Mouse (Mus musculus): ENCODE data around the gene Duox2. TPM values are rescaled to one million over a fixed set of nuclear protein-coding genes. Genes with fewer than 3 reads are reported as not detected.

The Duox2 gene
- polyA plus RNA-seq, 1 experiment from 2014 or later = not detected

GRCm38 (mm10) chr2:122317384-122317783 is 19.1 kb upstream of the Duox2 start:
- no peak overlapping the region for H3K27ac ChIP-seq
- H3K4me2 ChIP-seq = no peak overlapping the region
- peaks cover 9% of the 10 kb centered on the region for H3K4me1 ChIP-seq (replicated peaks)
- H3K36me3 ChIP-seq = no peaks in the 10 kb centered on the region
- H3K27me3 ChIP-seq = peaks cover 56% of the 10 kb centered on the region
- H3K9me3 ChIP-seq (replicated peaks) = no peaks in the 10 kb centered on the region
- DNase-seq (no peak), ATAC-seq (ENCODE audit: low read depth) (no peak)
- H3K9ac ChIP-seq = no peak overlapping the region
- 56% methylated on average over 4 of the region's 4 CpGs for WGBS (ENCODE audit: insufficient replicate concordance)
- no peak overlapping the region for H3K4me3 ChIP-seq (replicated peaks)

- Histone ChIP-seq H3K36me3 (no peaks in the 10 kb centered on the region), H3K27me3 (peaks cover 76% of the 10 kb centered on the region), H3K9ac (no peak within 1 kb of the TSS), H3K4me2 (no peak within 1 kb of the TSS), H3K4me1 (replicated peaks) (peaks cover 9% of the 10 kb centered on the region), H3K4me3 (replicated peaks) (no peak within 1 kb of the TSS), H3K9me3 (replicated peaks) (no peaks in the 10 kb centered on the region), H3K27ac (no peak within 1 kb of the TSS)
- ATAC-seq (ENCODE audit: low read depth) (no peak), DNase-seq (no peak)
- WGBS (ENCODE audit: insufficient replicate concordance) = 69% methylated on average over 7 of the region's 7 CpGs
Observed at GRCm38 (mm10) chr2:122315372-122315771, 17.1 kb upstream of the Duox2 start, which contains the start of gene Duox1. TSS of gene Duox1 (plus strand) at chr2:122315672.

- Histone ChIP-seq H3K9me3 (replicated peaks) (no peaks in the 10 kb centered on the region), H3K9ac (no peak within 1 kb of the TSS), H3K27ac (no peak within 1 kb of the TSS), H3K4me2 (peak within 1 kb of the TSS; percentile 28), H3K27me3 (peaks cover 88% of the 10 kb centered on the region), H3K4me1 (replicated peaks) (peaks cover 9% of the 10 kb centered on the region), H3K36me3 (no peaks in the 10 kb centered on the region), H3K4me3 (replicated peaks) (no peak within 1 kb of the TSS)
- DNase-seq = no peak
- no peak for ATAC-seq (ENCODE audit: low read depth)
- 5% methylated on average over 24 of the region's 24 CpGs for WGBS (ENCODE audit: insufficient replicate concordance)
Observed at GRCm38 (mm10) chr2:122313536-122313935, 15.3 kb upstream of the Duox2 start, which contains the start of gene Duoxa1. TSS of gene Duoxa1 (minus strand) at chr2:122313730.

- DNase-seq = peak; percentile 36
- peak overlapping the region; percentile 28 for H3K4me2 ChIP-seq
- no peak overlapping the region for H3K4me3 ChIP-seq (replicated peaks)
- H3K27ac ChIP-seq = no peak overlapping the region
- no peaks in the 10 kb centered on the region for H3K36me3 ChIP-seq
- no peak for ATAC-seq (ENCODE audit: low read depth)
- H3K27me3 ChIP-seq = peaks cover 91% of the 10 kb centered on the region
- H3K4me1 ChIP-seq (replicated peaks) = peaks cover 9% of the 10 kb centered on the region
- WGBS (ENCODE audit: insufficient replicate concordance) = 5% methylated on average over 27 of the region's 27 CpGs
- H3K9ac ChIP-seq = no peak overlapping the region
- no peaks in the 10 kb centered on the region for H3K9me3 ChIP-seq (replicated peaks)
Observed at GRCm38 (mm10) chr2:122312722-122313417, 14.6 kb upstream of the Duox2 start.

DNA sequence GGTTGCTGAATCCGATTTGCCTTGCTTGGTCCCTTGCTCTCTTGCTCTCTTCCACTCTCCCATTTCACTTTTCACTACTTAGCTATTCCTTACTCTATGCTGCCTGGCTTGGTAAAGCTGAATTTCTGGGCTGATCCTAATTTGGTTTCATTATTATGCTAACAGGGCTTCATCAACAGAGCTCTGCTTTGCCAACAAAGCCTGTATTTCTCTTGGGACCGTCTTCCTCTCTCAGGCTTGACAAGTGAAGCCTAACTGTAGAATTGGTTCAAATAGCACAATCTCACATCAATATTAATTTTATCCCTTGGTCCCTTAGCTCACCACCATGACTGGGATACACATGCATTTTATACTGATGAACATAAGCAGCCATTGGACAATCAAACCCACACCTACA is 13.3 kb upstream of the Duox2 start:
- DNase-seq = no peak
- Histone ChIP-seq H3K4me3 (replicated peaks) (no peak overlapping the region), H3K9ac (no peak overlapping the region), H3K36me3 (no peaks in the 10 kb centered on the region), H3K27ac (no peak overlapping the region), H3K9me3 (replicated peaks) (no peaks in the 10 kb centered on the region), H3K4me2 (no peak overlapping the region), H3K4me1 (replicated peaks) (peaks cover 9% of the 10 kb centered on the region), H3K27me3 (peaks cover 96% of the 10 kb centered on the region)
- 53% methylated on average over 2 of the region's 2 CpGs for WGBS (ENCODE audit: insufficient replicate concordance)
- no peak for ATAC-seq (ENCODE audit: low read depth)

- Histone ChIP-seq H3K36me3 (no peaks in the 10 kb centered on the region), H3K9ac (no peak overlapping the region), H3K4me2 (no peak overlapping the region), H3K27ac (no peak overlapping the region), H3K4me1 (replicated peaks) (peaks cover 9% of the 10 kb centered on the region), H3K9me3 (replicated peaks) (no peaks in the 10 kb centered on the region), H3K27me3 (peaks cover 96% of the 10 kb centered on the region), H3K4me3 (replicated peaks) (no peak overlapping the region)
- ATAC-seq (ENCODE audit: low read depth) (no peak), DNase-seq (no peak)
- 33% methylated on average over 3 of the region's 3 CpGs for WGBS (ENCODE audit: insufficient replicate concordance)
Observed at GRCm38 (mm10) chr2:122309647-122310046, 11.4 kb upstream of the Duox2 start.

- Histone ChIP-seq H3K27ac (no peak overlapping the region), H3K36me3 (no peaks in the 10 kb centered on the region), H3K4me1 (replicated peaks) (peaks cover 6% of the 10 kb centered on the region; the same call in 1 of the 2 replicates), H3K27me3 (peaks cover 97% of the 10 kb centered on the region), H3K4me3 (replicated peaks) (no peak overlapping the region), H3K9ac (no peak overlapping the region), H3K4me2 (no peak overlapping the region), H3K9me3 (replicated peaks) (no peaks in the 10 kb centered on the region)
- ATAC-seq (ENCODE audit: low read depth) (no peak), DNase-seq (no peak)
- 30% methylated on average over 4 of the region's 4 CpGs for WGBS (ENCODE audit: insufficient replicate concordance)
Observed at GRCm38 (mm10) chr2:122306184-122306583, 7.9 kb upstream of the Duox2 start.

- no peak overlapping the region for H3K9ac ChIP-seq
- no peak for ATAC-seq (ENCODE audit: low read depth)
Observed at GRCm38 (mm10) chr2:122305097-122305892, 7.0 kb upstream of the Duox2 start.

GRCm38 (mm10) chr2:122304544-122304943 is 6.3 kb upstream of the Duox2 start:
- ATAC-seq (ENCODE audit: low read depth) (no peak), DNase-seq (no peak)
- no peak overlapping the region for H3K27ac ChIP-seq
- H3K9me3 ChIP-seq (replicated peaks) = no peaks in the 10 kb centered on the region
- H3K9ac ChIP-seq = no peak overlapping the region
- 66% methylated on average over 6 of the region's 6 CpGs for whole genome bisulfite sequencing (ENCODE audit: insufficient replicate concordance)
- no peak overlapping the region for H3K4me3 ChIP-seq (replicated peaks)
- H3K4me1 ChIP-seq (replicated peaks) = peaks cover 10% of the 10 kb centered on the region; the same call in 1 of the 2 replicates
- no peak overlapping the region for H3K4me2 ChIP-seq
- H3K36me3 ChIP-seq = no peaks in the 10 kb centered on the region
- H3K27me3 ChIP-seq = peaks cover 97% of the 10 kb centered on the region

More at GRCm38 (mm10) chr2:122305097-122305892, 7.0 kb upstream of the Duox2 start:
- Histone ChIP-seq H3K27me3 (peaks cover 97% of the 10 kb centered on the region), H3K4me2 (no peak overlapping the region), H3K4me1 (replicated peaks) (peaks cover 10% of the 10 kb centered on the region; the same call in 1 of the 2 replicates), H3K36me3 (no peaks in the 10 kb centered on the region), H3K4me3 (replicated peaks) (no peak overlapping the region), H3K27ac (no peak overlapping the region), H3K9me3 (replicated peaks) (no peaks in the 10 kb centered on the region)
- DNase-seq = no peak
- WGBS (ENCODE audit: insufficient replicate concordance) = 65% methylated on average over 16 of the region's 16 CpGs

- Histone ChIP-seq H3K9ac (no peak overlapping the region), H3K36me3 (no peaks in the 10 kb centered on the region), H3K4me2 (no peak overlapping the region), H3K4me3 (replicated peaks) (no peak overlapping the region), H3K4me1 (replicated peaks) (peaks cover 15% of the 10 kb centered on the region; the same call in 1 of the 2 replicates), H3K9me3 (replicated peaks) (no peaks in the 10 kb centered on the region), H3K27ac (no peak overlapping the region), H3K27me3 (peaks cover 100% of the 10 kb centered on the region)
- DNase-seq (peak; percentile 44), ATAC-seq (ENCODE audit: low read depth) (peak; percentile 45; the same call in 1 of the 2 replicates)
- 5% methylated on average over 9 of the region's 9 CpGs for WGBS (ENCODE audit: insufficient replicate concordance)
Observed at GRCm38 (mm10) chr2:122302574-122303241, 4.5 kb upstream of the Duox2 start.

- Histone ChIP-seq H3K27ac (no peak overlapping the region), H3K9ac (no peak overlapping the region), H3K9me3 (replicated peaks) (no peaks in the 10 kb centered on the region), H3K27me3 (peaks cover 100% of the 10 kb centered on the region), H3K4me1 (replicated peaks) (peaks cover 15% of the 10 kb centered on the region; the same call in 1 of the 2 replicates), H3K4me3 (replicated peaks) (no peak overlapping the region), H3K36me3 (no peaks in the 10 kb centered on the region), H3K4me2 (peak overlapping the region; percentile 46)
- no peak for ATAC-seq (ENCODE audit: low read depth)
- no peak for DNase-seq
- 12% methylated on average over 23 of the region's 23 CpGs for WGBS (ENCODE audit: insufficient replicate concordance)
Observed at GRCm38 (mm10) chr2:122301921-122302573, 3.8 kb upstream of the Duox2 start.

Data from liver, embryonic 13.5 days (tissue).